ENCODE assay signal across 28 mouse cellular contexts in the genomic region with DNA sequence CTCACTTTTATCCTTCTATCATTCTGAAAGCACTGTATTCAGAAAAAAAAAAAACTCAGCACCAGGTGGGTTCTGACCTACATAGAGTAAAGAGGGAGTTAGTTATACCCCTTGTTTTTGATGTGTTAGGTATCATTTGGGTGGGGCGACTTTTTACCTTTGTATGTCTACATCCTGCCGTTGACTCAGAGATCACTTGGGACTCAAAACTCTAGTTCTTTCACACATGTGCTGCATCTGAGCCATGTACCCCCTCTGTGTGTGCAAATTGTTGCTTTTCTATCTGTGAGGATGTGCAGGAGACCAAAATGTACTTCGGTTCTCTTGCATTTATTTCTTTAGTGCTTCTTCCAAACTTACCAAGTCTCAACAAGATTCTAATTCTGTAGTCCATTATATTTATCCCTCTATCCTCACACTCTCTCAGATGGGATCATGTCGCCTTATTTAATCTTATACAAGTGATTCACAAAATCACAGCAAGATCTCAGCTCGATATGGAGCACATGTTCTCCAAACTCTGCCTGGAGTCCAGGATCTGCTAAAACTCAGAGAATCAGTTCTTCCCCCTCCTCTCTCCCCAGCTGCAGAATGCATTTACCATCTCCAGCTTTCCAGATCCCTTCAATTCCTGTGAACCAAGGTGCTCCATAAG. TPM values are rescaled to one million over a fixed set of nuclear protein-coding genes. Genes with fewer than 3 reads are reported as not detected.
DNase-seq lines count a peak whose midpoint lies in the region; ATAC-seq and TF ChIP-seq lines count a peak whose summit lies in the region.
"Had no signal": no experiment of that assay in that cellular context is flagged by ENCODE, and none has a peak within 500 bp of the region (broad histone marks: within the 10 kb centered on the region; RNA-seq: fewer than 3 reads in every experiment).

No protein-coding gene starts in this region.

- 65% methylated on average over 5 of the region's 5 CpGs for WGBS in heart, postnatal 0 days

- no peaks in the 10 kb centered on the region for H3K4me1 ChIP-seq in heart, postnatal 0 days (ENCODE audit: control insufficient read depth, insufficient read depth)
- H3K4me1 ChIP-seq: heart, embryonic 13.5 days; hindbrain, embryonic 15.5 days; limb, embryonic 15.5 days; neural tube, embryonic 12.5 days had no signal

- peak overlapping the region; percentile 41; the same call in 1 of the 2 replicates for H3K27ac ChIP-seq in heart, postnatal 0 days (ENCODE audit: low read depth)
- H3K27ac ChIP-seq in gastrocnemius, adult 2 months = no peak overlapping the region
- H3K27ac ChIP-seq: heart, embryonic 13.5 days; hindbrain, embryonic 15.5 days; kidney, postnatal 0 days; limb, embryonic 15.5 days; liver, embryonic 15.5 days; neural tube, embryonic 12.5 days had no signal

- intact Hi-C loops in gastrocnemius, adult 2 months (cut with DNase I) = no loop called here

- no peak overlapping the region for H3K4me2 ChIP-seq in heart, postnatal 0 days (ENCODE audit: low read depth, low read length)
- H3K4me2 ChIP-seq: heart, embryonic 13.5 days; hindbrain, embryonic 15.5 days; limb, embryonic 15.5 days; liver, embryonic 15.5 days; neural tube, embryonic 12.5 days had no signal

- no peak for TF ChIP-seq CTCF in heart, postnatal 0 days (IDR thresholded peaks at IDR 0.05; ENCODE audit: low read depth)
- no peak for TF ChIP-seq CTCF in gastrocnemius, adult 2 months (IDR thresholded peaks at IDR 0.05)

- no peak overlapping the region for H3K4me3 ChIP-seq in heart, postnatal 0 days (ENCODE audit: low read depth, low read length)
- H3K4me3 ChIP-seq in gastrocnemius, adult 2 months = no peak overlapping the region
- H3K4me3 ChIP-seq: heart, embryonic 13.5 days; hindbrain, embryonic 15.5 days; limb, embryonic 15.5 days; liver, embryonic 15.5 days; neural tube, embryonic 12.5 days had no signal

- DNase-seq in heart, postnatal 0 days (ENCODE audit: low spot score) = no peak
- no peak for DNase-seq in heart, adult 9 months (ENCODE audit: low spot score in 2 of 2)
- peak; percentile 86 for DNase-seq in T-cell, adult 2 months (ENCODE audit: low spot score)
- DNase-seq in natural killer cell, adult 2 months (ENCODE audit: low spot score in 2 of 2) = peak; percentile 56 to 65
- DNase-seq in thymus, postnatal 14 days = peak; percentile 80
- no peak for DNase-seq in gastrocnemius, adult 2 months
- no peak for DNase-seq in layer of hippocampus, adult 9-11 months
- no peak for DNase-seq in kidney, postnatal 14 days
- DNase-seq: adrenal gland, adult 8-10 months; cerebellum, adult 11-12 months; cerebellum, postnatal 14 days; heart, postnatal 4 days; layer of hippocampus, postnatal 36 days; lung, postnatal 14 days had no signal

- no peaks in the 10 kb centered on the region for H3K27me3 ChIP-seq in heart, postnatal 0 days (ENCODE audit: control insufficient read depth, insufficient read depth, low read length)
- H3K27me3 ChIP-seq: heart, embryonic 13.5 days; hindbrain, embryonic 15.5 days; limb, embryonic 15.5 days; liver, embryonic 15.5 days; neural tube, embryonic 12.5 days had no signal

- H3K9me3 ChIP-seq in heart, postnatal 0 days (replicated peaks; ENCODE audit: control insufficient read depth, low read length) = no peaks in the 10 kb centered on the region
- H3K9me3 ChIP-seq: heart, embryonic 13.5 days; hindbrain, embryonic 15.5 days; limb, embryonic 15.5 days; liver, embryonic 15.5 days; neural tube, embryonic 12.5 days had no signal

- no peaks in the 10 kb centered on the region for H3K36me3 ChIP-seq in heart, postnatal 0 days (replicated peaks; ENCODE audit: control insufficient read depth, insufficient read depth, low read length)
- H3K36me3 ChIP-seq: heart, embryonic 13.5 days; hindbrain, embryonic 15.5 days; limb, embryonic 15.5 days; liver, embryonic 15.5 days; neural tube, embryonic 12.5 days had no signal

- no peak overlapping the region for H3K9ac ChIP-seq in heart, postnatal 0 days (replicated peaks; ENCODE audit: low read depth, low read length)
- H3K9ac ChIP-seq: heart, embryonic 13.5 days; hindbrain, embryonic 15.5 days; limb, embryonic 15.5 days; liver, embryonic 15.5 days; neural tube, embryonic 12.5 days had no signal

- no peak for TF ChIP-seq EP300 in heart, postnatal 0 days (IDR thresholded peaks at IDR 0.05; ENCODE audit: low read depth)

- no peak for ATAC-seq in heart, postnatal 0 days (ENCODE audit: insufficient read depth, low read depth)
- ATAC-seq: forebrain, embryonic 16.5 days; intestine, postnatal 0 days had no signal

RNA-seq across cellular contexts. Expression of a gene that starts 31.9 kb away (rescaled TPM):
- not detected in 2 replicates for total RNA-seq in heart, postnatal 0 days (2014; rRNA removed; ENCODE audit: low replicate concordance)
- polyA plus RNA-seq in heart, postnatal 0 days (2015; fragmentation: Nextera tagmentation; extraction: Ambion mirVana) = not detected in 2 replicates
- not detected for total RNA-seq in gastrocnemius, adult 2 months (2021)
- total RNA-seq: adrenal gland, adult 8-10 months; gastrocnemius, adult 18-20 months; granulocyte monocyte progenitor cell, adult 5-6 weeks; heart, postnatal 4 days; layer of hippocampus, adult 18-20 months; layer of hippocampus, postnatal 36 days; left cerebral cortex, postnatal 36 days; midbrain, postnatal 0 days had no signal
- polyA plus RNA-seq: embryonic facial prominence, embryonic 14.5 days; forebrain, embryonic 16.5 days; heart, embryonic 13.5 days; hindbrain, embryonic 15.5 days; kidney, postnatal 0 days; limb, embryonic 15.5 days; midbrain, postnatal 0 days; neural tube, embryonic 12.5 days had no signal

RNA-seq across cellular contexts. Expression of a gene that starts 51.8 kb away (rescaled TPM):
- 2.1 and 5.6 TPM in 2 replicates for total RNA-seq in heart, postnatal 0 days (2014; rRNA removed; ENCODE audit: low replicate concordance)
- polyA plus RNA-seq in heart, postnatal 0 days (2015; fragmentation: Nextera tagmentation; extraction: Ambion mirVana) = 1.8 and 2.3 TPM in 2 replicates
- total RNA-seq in gastrocnemius, adult 2 months (2021) = under 1 TPM; 0.54 to 0.98 TPM

Comparison
In these comparisons a context has a peak if more than half of its experiments do, and no peak if none do; other contexts are left out.
1. DNase-seq: peak in T-cell, adult 2 months (single experiment), natural killer cell, adult 2 months (2 of 2) and thymus, postnatal 14 days (single experiment); none in heart, postnatal 0 days (single experiment), heart, adult 9 months (0 of 2), gastrocnemius, adult 2 months (single experiment), layer of hippocampus, adult 9-11 months (single experiment) and kidney, postnatal 14 days (single experiment).